Mouse (Mus musculus) cerebellum, adult 2 months (tissue): Measurements from ENCODE around the gene Thap8.
A peak's percentile ranks its signal among the peaks of the same experiment; 100 is the strongest.

Experiments
- CTCF ChIP-seq: fragments of 200-500 bp; IDR thresholded peaks from 2 replicates; pipeline ENCODE4 v1.5.1; 2011; ENCODE audit warnings: low read depth, mild to moderate bottlenecking, control low read depth, low read length, moderate library complexity, borderline replicate concordance; ENCODE audit not compliant: insufficient read depth
- POLR2A ChIP-seq: fragments of 200-500 bp; IDR thresholded peaks from 2 replicates; pipeline ENCODE4 v1.6.1; 2011; ENCODE audit warnings: low read length, control low read depth, borderline replicate concordance; ENCODE audit not compliant: insufficient read depth

DNA sequence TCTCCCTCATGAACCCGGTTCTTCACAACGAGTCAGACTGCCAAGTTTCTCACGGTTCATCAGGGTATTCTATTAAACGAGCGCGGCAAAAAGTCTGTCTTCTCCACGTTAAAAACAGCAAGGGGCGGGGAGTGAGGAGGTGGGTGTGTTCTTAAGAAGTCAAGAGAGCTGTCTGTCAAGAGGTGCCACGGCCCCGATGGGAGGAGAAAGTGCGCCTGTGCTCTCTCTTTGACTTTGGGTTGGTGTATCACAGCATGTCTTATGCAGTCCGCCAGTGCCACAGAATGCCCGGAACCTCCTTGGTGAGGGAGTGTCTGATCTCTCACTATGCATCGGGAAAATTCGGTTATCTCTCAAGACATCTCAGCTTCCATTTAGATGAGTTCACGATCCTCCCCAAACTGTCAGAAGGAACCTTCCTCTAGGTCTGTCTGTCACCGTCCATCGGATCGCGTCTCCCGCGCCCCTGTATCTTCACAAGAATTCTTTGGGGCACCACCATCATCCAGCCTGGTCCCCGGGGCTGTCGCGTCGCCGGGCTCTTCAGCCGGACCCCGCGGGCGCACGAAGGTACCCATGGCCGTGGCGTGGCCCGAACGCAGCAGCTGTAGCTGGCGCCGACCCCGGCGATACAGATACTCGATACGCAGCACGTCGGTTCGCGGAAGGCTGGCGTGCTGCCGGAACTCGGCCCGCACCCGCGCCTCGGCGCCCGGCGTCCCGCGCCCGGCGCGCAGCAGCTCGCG lies 41.8 kb downstream of the Thap8 start, which contains the start of gene E130208F15Rik:
- TF ChIP-seq POLR2A, result peak; percentile 86; the same call in 1 of the 2 replicates
- no peak for TF ChIP-seq CTCF
